Mouse (Mus musculus) bone marrow macrophage, adult 2 months (primary cell): ENCODE measurements around the gene Tmprss13. TPM values are rescaled to one million over a fixed set of nuclear protein-coding genes. Genes with fewer than 3 reads are reported as not detected.

ENCODE experiments used
- H3K27ac ChIP-seq: 2 replicates; pipeline ENCODE4 v1.5.1; 2012; ENCODE audit warnings: low read depth, low read length; ENCODE audit not compliant: insufficient read depth
- H3K4me1 ChIP-seq: 2 replicates; pipeline ENCODE4 v1.6.1; 2012; ENCODE audit warnings: low read length; ENCODE audit not compliant: control insufficient read depth, insufficient read depth
- H3K4me3 ChIP-seq: 2 replicates; pipeline ENCODE4 v1.5.1; 2012; ENCODE audit warnings: mild to moderate bottlenecking, low read length, moderate library complexity; ENCODE audit not compliant: insufficient read depth
- CTCF ChIP-seq: IDR thresholded peaks from 2 replicates; pipeline ENCODE4 v1.5.1; 2012; ENCODE audit warnings: low read depth, mild to moderate bottlenecking, low read length, moderate library complexity
- POLR2A ChIP-seq: IDR thresholded peaks from 2 replicates; pipeline ENCODE4 v1.6.1; 2012; ENCODE audit warnings: mild to moderate bottlenecking, low read depth, low read length, borderline replicate concordance
- polyA plus RNA-seq: library from polyadenylated mRNA; stranded (reverse); fragments of >200 nt; gene quantifications from 2 replicates; pipeline ENCODE4 v1.2.4, GENCODE M21; 2012; ENCODE audit not compliant: missing spikeins, insufficient read depth, insufficient read length

The Tmprss13 gene
- polyA plus RNA-seq, 1 experiment, result not detected

DNA sequence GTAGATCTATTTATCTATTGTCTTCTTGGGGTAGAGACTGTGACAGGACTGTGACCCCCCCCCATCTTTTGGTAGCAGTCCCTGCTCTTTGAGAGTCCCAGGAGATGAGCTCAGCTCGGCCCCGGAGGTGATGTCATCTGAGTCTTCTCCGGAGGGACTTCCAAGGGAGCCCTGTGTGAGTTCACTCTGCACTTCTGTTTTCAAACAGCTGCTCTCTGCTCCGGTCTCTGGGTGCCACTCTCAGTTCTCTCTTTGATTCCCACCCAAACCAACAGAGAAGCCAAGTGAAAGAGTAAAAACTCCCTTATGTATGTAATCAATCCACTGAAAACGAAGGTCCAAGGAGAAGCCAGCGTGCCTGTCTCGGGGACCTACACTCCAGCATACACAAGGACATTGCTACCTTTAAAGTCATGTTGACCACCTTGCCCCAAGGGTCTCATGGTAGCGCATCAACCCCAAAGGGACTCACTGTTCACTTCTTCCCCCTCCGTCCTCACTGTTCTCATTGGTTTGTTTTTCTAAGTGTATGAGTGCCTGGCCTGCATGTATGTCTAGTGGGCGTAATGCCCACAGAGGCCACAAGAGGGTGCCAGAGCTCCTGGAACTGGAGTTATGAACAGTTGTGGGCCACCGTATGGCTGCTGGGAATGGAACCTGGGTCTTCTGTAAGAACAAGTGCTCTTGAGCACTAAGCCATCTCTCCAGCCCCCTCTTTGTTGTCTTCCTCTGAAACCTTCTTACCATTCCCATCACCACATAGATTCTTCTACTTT lies 19.5 kb upstream of the Tmprss13 start:
- Histone ChIP-seq H3K4me1 (peaks cover 61% of the 10 kb centered on the region), H3K4me3 (peak overlapping the region; percentile 19), H3K27ac (peak overlapping the region; percentile 96)
- no peak for TF ChIP-seq POLR2A
- peak; percentile 99 for TF ChIP-seq CTCF

DNA sequence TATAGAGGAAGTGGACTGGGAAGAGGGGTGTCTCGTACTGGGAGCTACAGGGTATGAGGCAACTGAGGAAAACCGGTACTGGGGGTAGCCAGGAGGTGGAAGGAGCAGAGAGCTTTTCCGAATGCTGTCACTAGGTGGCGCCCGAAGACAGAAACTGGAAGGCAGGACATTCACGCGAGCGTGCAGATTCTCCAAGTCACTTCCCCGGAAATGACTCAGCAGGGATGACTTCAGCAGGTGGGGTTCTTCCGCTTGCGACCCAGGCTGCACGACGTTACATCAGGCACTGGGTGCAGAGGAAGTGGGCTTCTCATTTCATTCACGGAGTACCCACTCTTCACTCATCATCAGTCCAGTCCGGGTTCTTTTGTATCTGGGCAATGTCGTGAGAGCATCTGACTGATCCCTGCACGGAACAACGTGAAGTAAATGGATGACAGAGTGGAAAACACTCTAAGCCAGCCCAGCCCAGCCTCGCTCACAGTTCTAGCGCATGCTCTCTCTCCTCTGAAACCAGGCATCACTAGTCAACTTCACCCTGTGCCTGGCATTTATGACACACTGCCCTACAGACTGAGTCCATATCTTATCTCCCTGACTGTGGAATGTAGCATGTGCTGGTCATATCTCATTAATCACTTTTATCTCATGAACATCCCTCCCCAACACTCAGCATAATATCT lies 18.3 kb upstream of the Tmprss13 start:
- H3K4me1 ChIP-seq, result peaks cover 51% of the 10 kb centered on the region
- peak overlapping the region; percentile 38; the same call in 1 of the 2 replicates for H3K27ac ChIP-seq
- TF ChIP-seq CTCF, result peak; percentile 60
- TF ChIP-seq POLR2A, result no peak
- peak overlapping the region; percentile 35 for H3K4me3 ChIP-seq

DNA sequence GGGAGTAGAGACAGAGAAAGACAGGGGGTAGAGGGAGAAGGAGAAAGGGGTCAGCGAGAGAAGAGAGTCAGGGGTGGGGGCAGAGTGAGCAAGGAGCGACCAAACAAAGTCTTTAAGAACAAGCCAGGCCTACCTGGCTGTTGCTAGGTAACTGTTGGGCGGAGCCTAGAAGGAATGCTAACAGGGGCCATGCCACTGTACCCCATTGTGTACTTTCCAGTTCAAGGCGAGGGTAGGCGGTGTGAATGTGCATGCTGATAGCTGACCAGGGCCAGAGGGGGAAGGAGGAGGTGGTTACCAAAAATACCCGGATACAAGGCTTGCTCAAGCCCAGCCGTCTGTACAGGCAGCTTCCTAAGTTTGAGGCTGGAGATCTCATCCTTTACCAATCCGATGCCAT lies 17.1 kb upstream of the Tmprss13 start:
- H3K27ac ChIP-seq, result no peak overlapping the region
- no peak overlapping the region for H3K4me3 ChIP-seq
- no peak for TF ChIP-seq POLR2A
- TF ChIP-seq CTCF, result no peak
- peaks cover 47% of the 10 kb centered on the region for H3K4me1 ChIP-seq

DNA sequence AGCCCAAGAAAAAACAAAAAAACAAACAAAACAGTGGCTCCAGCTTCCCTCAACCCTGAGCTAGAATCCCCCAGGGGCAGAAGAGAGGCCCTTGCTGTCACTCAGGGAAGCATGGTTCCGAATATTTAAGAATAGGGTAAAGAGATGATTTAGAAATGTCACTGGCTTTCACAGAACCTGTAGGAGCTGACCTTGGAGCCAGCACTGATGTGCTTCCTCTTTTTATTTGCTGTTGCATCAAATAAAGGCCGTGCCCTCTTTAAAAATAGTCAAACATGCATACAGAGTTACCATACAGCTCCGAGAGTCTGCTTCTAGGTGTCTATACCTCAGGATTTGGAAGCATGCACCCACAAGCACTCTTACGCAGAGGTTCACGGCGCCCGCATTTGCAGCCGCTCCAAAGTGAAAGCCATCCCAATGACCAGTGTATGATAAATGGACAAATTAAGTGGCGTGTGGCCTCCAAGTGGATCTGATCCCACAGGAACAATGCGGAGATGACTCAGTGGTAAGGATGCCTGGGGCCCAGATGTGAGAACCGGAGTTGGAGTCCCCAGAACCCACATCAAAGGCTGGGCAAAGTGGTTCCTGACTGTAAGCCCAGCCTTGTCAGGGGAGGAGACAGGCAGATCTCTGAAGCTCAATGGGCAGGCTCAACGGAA lies 12.0 kb upstream of the Tmprss13 start:
- no peak for TF ChIP-seq POLR2A
- TF ChIP-seq CTCF, result no peak
- no peak overlapping the region for H3K4me3 ChIP-seq
- H3K4me1 ChIP-seq, result peaks cover 32% of the 10 kb centered on the region
- H3K27ac ChIP-seq, result 0 out of 2 replicates have a peak overlapping the region, but pooled peaks have one; percentile 16

DNA sequence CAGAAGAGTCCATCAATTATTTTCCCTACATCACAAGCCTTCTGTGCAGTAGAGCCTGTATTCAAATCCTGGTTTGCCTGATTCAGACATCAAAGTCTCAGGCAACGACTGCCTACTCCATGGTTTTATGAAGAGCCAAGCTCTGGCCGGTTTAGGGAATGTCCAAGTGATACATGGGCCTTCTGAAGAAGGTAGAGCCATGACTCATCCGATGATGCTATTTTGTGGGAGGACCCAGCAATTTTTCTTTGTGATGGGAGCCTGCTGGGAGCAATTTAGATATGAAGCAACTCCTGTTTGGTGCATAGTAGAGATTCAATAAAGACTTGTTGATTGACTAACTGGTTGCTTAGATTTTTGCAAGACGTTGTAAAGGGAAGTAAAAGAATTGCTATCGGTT lies 10.4 kb upstream of the Tmprss13 start:
- Histone ChIP-seq H3K4me3 (no peak overlapping the region), H3K27ac (no peak overlapping the region), H3K4me1 (peaks cover 43% of the 10 kb centered on the region)
- TF ChIP-seq POLR2A (no peak), CTCF (no peak)

DNA sequence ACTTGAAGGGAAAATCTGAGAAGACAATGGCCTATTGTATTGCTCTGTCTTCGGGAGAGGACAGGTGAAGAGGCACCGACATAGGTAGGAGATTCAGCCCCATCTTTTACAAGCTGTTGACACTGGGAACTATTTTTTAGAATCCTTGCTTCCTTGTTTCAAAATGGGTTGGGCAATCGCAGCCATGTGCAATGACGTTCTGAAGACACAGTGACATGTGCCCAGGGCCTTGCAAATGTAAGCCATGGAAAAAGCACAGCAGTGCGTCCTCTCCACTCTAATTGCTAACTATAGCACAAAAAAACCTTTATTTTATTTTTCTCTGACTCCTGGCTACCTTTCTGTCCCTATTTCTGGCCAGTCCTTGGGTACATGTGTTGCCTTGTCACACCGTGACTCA lies 7.0 kb upstream of the Tmprss13 start:
- Histone ChIP-seq H3K4me3 (no peak overlapping the region), H3K4me1 (peaks cover 46% of the 10 kb centered on the region), H3K27ac (no peak overlapping the region)
- TF ChIP-seq POLR2A, result no peak
- no peak for TF ChIP-seq CTCF

DNA sequence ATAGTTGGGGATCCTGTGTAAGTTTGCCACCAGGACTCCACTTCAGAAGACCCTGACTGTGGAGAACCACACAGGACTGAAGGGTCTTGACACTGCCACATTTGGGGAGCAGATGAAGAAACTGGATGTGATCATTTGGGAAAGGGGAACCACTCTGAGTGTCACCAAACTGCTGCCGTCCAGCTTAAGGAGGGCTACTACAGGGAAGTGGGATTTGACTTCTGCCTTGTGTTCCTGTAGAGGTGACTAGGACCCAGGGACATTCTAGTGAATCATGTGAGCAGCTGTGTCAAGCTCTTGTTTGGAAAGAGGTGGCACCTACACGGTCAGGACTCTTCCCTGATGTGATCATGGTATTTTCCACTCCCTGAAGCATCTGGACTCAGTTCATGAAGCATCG lies 5.0 kb upstream of the Tmprss13 start:
- TF ChIP-seq POLR2A, result no peak
- no peak for TF ChIP-seq CTCF

DNA sequence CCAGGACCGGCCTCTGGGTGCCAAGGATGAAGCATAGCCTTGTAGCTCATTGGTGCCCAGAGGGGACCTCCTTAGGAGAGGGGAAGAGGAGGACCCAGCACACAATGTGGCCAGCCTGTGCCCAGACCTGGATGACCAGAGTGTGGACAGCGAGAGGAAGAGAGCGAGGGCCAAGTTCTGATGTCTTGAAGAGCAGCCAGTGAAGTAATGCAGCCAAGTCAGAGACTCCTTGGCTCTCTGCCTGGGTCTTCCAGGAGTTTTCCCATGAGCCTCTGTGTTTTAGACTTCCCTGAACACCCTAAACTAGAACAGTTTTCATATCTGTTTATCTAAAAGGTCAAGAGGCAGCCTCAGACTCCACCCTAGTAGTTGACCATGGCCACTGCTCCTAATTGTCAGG lies 1.3 kb upstream of the Tmprss13 start:
- H3K4me3 ChIP-seq, result no peak overlapping the region
- no peak overlapping the region for H3K27ac ChIP-seq
- TF ChIP-seq CTCF, result no peak
- no peak for TF ChIP-seq POLR2A
- peaks cover 17% of the 10 kb centered on the region for H3K4me1 ChIP-seq

More for the DNA sequence above, 5.0 kb upstream of the Tmprss13 start:
- no peak overlapping the region for H3K27ac ChIP-seq
- H3K4me3 ChIP-seq, result no peak overlapping the region
- peaks cover 30% of the 10 kb centered on the region for H3K4me1 ChIP-seq

DNA sequence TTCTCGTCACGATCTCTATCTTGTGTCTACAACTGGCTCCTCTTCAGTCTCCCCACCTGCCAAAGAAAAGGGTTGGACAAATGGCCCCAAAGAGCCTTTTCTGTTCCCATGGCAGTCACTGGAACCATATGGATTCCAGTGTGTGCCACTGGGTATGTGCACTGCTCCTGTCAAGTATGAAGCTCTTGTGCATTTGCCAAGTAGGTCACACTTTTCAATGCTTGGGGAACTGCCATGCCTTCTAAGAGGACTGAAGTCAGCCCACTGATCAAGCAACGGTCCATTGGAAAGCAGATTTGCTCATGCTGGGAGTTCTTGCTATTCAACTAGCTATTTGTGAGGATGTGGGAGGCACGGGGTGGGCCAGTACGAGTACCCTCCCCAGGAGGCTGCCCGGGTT lies 2.6 kb downstream of the Tmprss13 start:
- no peak for TF ChIP-seq CTCF
- TF ChIP-seq POLR2A, result no peak
- Histone ChIP-seq H3K27ac (no peak overlapping the region), H3K4me3 (no peak overlapping the region), H3K4me1 (no peaks in the 10 kb centered on the region)

DNA sequence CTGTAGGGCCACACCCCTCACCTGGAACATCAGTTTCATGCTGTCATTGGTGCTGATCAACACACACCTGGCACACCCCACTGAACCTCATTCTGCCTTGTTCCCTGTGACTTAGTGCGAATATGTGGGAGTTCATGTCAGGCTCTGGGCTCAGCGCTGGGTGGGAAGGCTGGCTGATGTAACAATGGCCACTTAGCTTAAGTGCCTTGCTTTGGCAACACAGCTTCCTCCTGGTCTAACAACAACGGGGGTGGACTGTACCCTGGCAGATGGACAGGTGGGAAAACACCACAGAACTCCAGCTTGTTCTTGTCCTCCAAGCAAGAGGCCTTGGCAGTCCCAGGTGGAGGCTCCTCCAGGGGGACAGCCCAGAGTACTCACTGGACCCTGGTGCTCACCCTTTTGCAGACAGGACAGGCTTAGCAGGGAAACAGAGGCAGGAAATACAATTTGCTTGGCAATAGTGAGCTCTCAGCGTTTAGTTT lies 3.1 kb downstream of the Tmprss13 start:
- Histone ChIP-seq H3K4me1 (no peaks in the 10 kb centered on the region), H3K27ac (no peak overlapping the region), H3K4me3 (no peak overlapping the region)
- TF ChIP-seq POLR2A, result no peak
- TF ChIP-seq CTCF, result no peak
